In genomic region chr17:3920282-3920681, GRCm38 (mm10) we compare ENCODE assay signal across 15 mouse cellular contexts.
"Had no signal": no experiment of that assay in that cellular context is flagged by ENCODE, and none has a peak within 500 bp of the region (broad histone marks: within the 10 kb centered on the region; RNA-seq: fewer than 3 reads in every experiment).

No protein-coding gene starts in this region.

- DNase-seq: lung, adult 18-20 months; lung, embryonic 14.5 days; lung, postnatal 10 days; lung, postnatal 4 days; right cerebral cortex, postnatal 14 days; thymus, adult 2 months; thymus, postnatal 25 days; thymus, postnatal 4 days had no signal

- H3K9me3 ChIP-seq: midbrain, embryonic 13.5 days; midbrain, embryonic 15.5 days; neural tube, embryonic 13.5 days; neural tube, embryonic 15.5 days; stomach, embryonic 15.5 days had no signal

- H3K4me3 ChIP-seq: midbrain, embryonic 13.5 days; midbrain, embryonic 15.5 days; neural tube, embryonic 13.5 days; neural tube, embryonic 15.5 days; stomach, embryonic 15.5 days had no signal

- H3K4me1 ChIP-seq: midbrain, embryonic 13.5 days; midbrain, embryonic 15.5 days; neural tube, embryonic 13.5 days; neural tube, embryonic 15.5 days; stomach, embryonic 15.5 days had no signal

- ATAC-seq: midbrain, embryonic 13.5 days; midbrain, embryonic 15.5 days had no signal

- H3K27me3 ChIP-seq: midbrain, embryonic 13.5 days; midbrain, embryonic 15.5 days; neural tube, embryonic 13.5 days; neural tube, embryonic 15.5 days; stomach, embryonic 15.5 days had no signal

- H3K4me2 ChIP-seq: lung, embryonic 14.5 days; midbrain, embryonic 11.5 days; midbrain, embryonic 13.5 days; midbrain, embryonic 15.5 days; neural tube, embryonic 13.5 days; neural tube, embryonic 15.5 days; stomach, embryonic 15.5 days had no signal

- H3K9ac ChIP-seq: lung, embryonic 14.5 days; midbrain, embryonic 13.5 days; midbrain, embryonic 15.5 days; neural tube, embryonic 13.5 days; neural tube, embryonic 15.5 days; stomach, embryonic 15.5 days had no signal

- H3K36me3 ChIP-seq: midbrain, embryonic 13.5 days; midbrain, embryonic 15.5 days; neural tube, embryonic 13.5 days; neural tube, embryonic 15.5 days; stomach, embryonic 15.5 days had no signal

- H3K27ac ChIP-seq: midbrain, embryonic 13.5 days; midbrain, embryonic 15.5 days; neural tube, embryonic 13.5 days; neural tube, embryonic 15.5 days; stomach, embryonic 15.5 days; stomach, postnatal 0 days had no signal
